Mouse (Mus musculus) MEL (cell line): ENCODE data around the gene Foxf1. TPM values are rescaled to one million over a fixed set of nuclear protein-coding genes. Genes with fewer than 3 reads are reported as not detected.

ENCODE experiments used
- DNase-seq: peaks from one replicate; pipeline ENCODE4 v3.0.0; 2011; ENCODE audit warnings: low read depth, low spot score
- H3K27ac ChIP-seq: 2 replicates; pipeline ENCODE4 v1.5.1; 2012; ENCODE audit warnings: low read depth, mild to moderate bottlenecking, control low read depth, low read length, moderate library complexity; ENCODE audit not compliant: control insufficient read depth
- H3K27me3 ChIP-seq, 2 experiments: fragments of 150-350 bp in 1 of 2; sonication (generic) in 1 of 2; 2 replicates each; pipeline ENCODE4 v1.6.1; 2012; ENCODE audit warnings: low read length in 2 of 2, mild to moderate bottlenecking in 2 of 2, improper control_type of control experiment in 1 of 2, moderate library complexity in 1 of 2; ENCODE audit not compliant: insufficient read depth in 2 of 2, control insufficient read depth in 1 of 2
- H3K36me3 ChIP-seq, 2 experiments: 2 replicates each; pipeline ENCODE4 v1.6.1; 2012 to 2014; ENCODE audit warnings: low read length in 2 of 2, improper control_type of control experiment in 1 of 2, inconsistent platforms in 1 of 2, mild to moderate bottlenecking in 1 of 2; ENCODE audit not compliant: insufficient read depth in 2 of 2, control insufficient read depth in 1 of 2
- H3K4me1 ChIP-seq, 2 experiments: fragments of 150-350 bp in 1 of 2; sonication (generic) in 1 of 2; 2 replicates each; pipeline ENCODE4 v1.6.1; 2012; ENCODE audit warnings: low read length in 2 of 2, improper control_type of control experiment in 1 of 2, mild to moderate bottlenecking in 1 of 2; ENCODE audit not compliant: insufficient read depth in 2 of 2, control insufficient read depth in 1 of 2
- H3K4me3 ChIP-seq, 2 experiments: fragments of 150-350 bp in 1 of 2; sonication (generic) in 1 of 2; 2 replicates each; pipeline ENCODE4 v1.5.1; 2012; ENCODE audit warnings: low read depth in 2 of 2, low read length in 2 of 2, mild to moderate bottlenecking in 2 of 2, moderate library complexity in 2 of 2, control low read depth in 1 of 2, improper control_type of control experiment in 1 of 2; ENCODE audit not compliant: control insufficient read depth in 1 of 2, insufficient read depth in 1 of 2
- H3K79me2 ChIP-seq: 2 replicates; pipeline ENCODE4 v1.6.1; 2012; ENCODE audit warnings: mild to moderate bottlenecking, low read length, moderate library complexity; ENCODE audit not compliant: control insufficient read depth, poor library complexity, insufficient read depth
- H3K9ac ChIP-seq: 2 replicates; pipeline ENCODE4 v1.6.1; 2012; ENCODE audit warnings: low read depth, mild to moderate bottlenecking, control low read depth, low read length, moderate library complexity; ENCODE audit not compliant: control insufficient read depth, poor library complexity, severe bottlenecking
- H3K9me3 ChIP-seq: fragments of 150-350 bp; sonication (generic); replicated peaks from 2 replicates; pipeline ENCODE4 v1.6.1; 2012; ENCODE audit warnings: mild to moderate bottlenecking, low read length, improper control_type of control experiment, moderate library complexity; ENCODE audit not compliant: insufficient read depth
- BHLHE40 ChIP-seq: IDR thresholded peaks from 2 replicates; pipeline ENCODE4 v1.6.1; 2012; ENCODE audit warnings: low read depth, mild to moderate bottlenecking, inconsistent platforms, low read length, improper control_type of control experiment, borderline replicate concordance
- CTCF ChIP-seq, 3 experiments: IDR thresholded peaks in 2 of 3; conservative IDR thresholded peaks in 1 of 3; 2 replicates each; pipeline ENCODE4 v1.5.1; 2011 to 2012; ENCODE audit warnings: low read length in 3 of 3, low read depth in 2 of 3, mild to moderate bottlenecking in 2 of 3, improper control_type of control experiment in 1 of 3, inconsistent platforms in 1 of 3, mixed read lengths in 1 of 3, moderate library complexity in 1 of 3; ENCODE audit not compliant: control insufficient read depth in 1 of 3, insufficient read depth in 1 of 3, poor library complexity in 1 of 3, severe bottlenecking in 1 of 3
- E2F4 ChIP-seq: IDR thresholded peaks from 2 replicates; pipeline ENCODE4 v1.6.1; 2011; ENCODE audit warnings: low read depth, low read length, improper control_type of control experiment, borderline replicate concordance
- ELF1 ChIP-seq: IDR thresholded peaks from 2 replicates; pipeline ENCODE4 v1.6.1; 2014; ENCODE audit warnings: low read depth, mild to moderate bottlenecking, inconsistent platforms, low read length, improper control_type of control experiment, moderate library complexity
- EP300 ChIP-seq, 2 experiments: IDR thresholded peaks; 2 replicates each; pipeline ENCODE4 v1.6.1; 2011; ENCODE audit warnings: improper control_type of control experiment in 2 of 2, low read length in 2 of 2, low read depth in 1 of 2, mild to moderate bottlenecking in 1 of 2
- GABPA ChIP-seq: IDR thresholded peaks from 2 replicates; pipeline ENCODE4 v1.6.1; 2012; ENCODE audit warnings: low read depth, mild to moderate bottlenecking, inconsistent platforms, low read length, improper control_type of control experiment, moderate library complexity
- KAT2A ChIP-seq: conservative IDR thresholded peaks from 2 replicates; pipeline ENCODE4 v1.6.1; 2012; ENCODE audit warnings: low read depth, low read length, improper control_type of control experiment, inconsistent platforms
- POLR2A ChIP-seq, 2 experiments: IDR thresholded peaks; 2 replicates each; pipeline ENCODE4 v1.6.1; 2011 to 2012; ENCODE audit warnings: low read length in 2 of 2, mild to moderate bottlenecking in 2 of 2, control low read depth in 1 of 2, improper control_type of control experiment in 1 of 2, low read depth in 1 of 2, moderate library complexity in 1 of 2; ENCODE audit not compliant: control insufficient read depth in 1 of 2, insufficient read depth in 1 of 2, poor library complexity in 1 of 2
- POLR2AphosphoS2 ChIP-seq: IDR thresholded peaks from 2 replicates; pipeline ENCODE4 v1.6.1; 2011; ENCODE audit warnings: low read length, improper control_type of control experiment
- RCOR1 ChIP-seq: IDR thresholded peaks from 2 replicates; pipeline ENCODE4 v1.6.1; 2012; ENCODE audit warnings: low read depth, mild to moderate bottlenecking, inconsistent platforms, low read length, improper control_type of control experiment
- SIN3A ChIP-seq: IDR thresholded peaks from 2 replicates; pipeline ENCODE4 v1.6.1; 2012; ENCODE audit warnings: low read length, improper control_type of control experiment, inconsistent platforms
- SMC3 ChIP-seq: IDR thresholded peaks from 2 replicates; pipeline ENCODE4 v1.6.1; 2011; ENCODE audit warnings: low read depth, low read length, improper control_type of control experiment
- TBP ChIP-seq: IDR thresholded peaks from 2 replicates; pipeline ENCODE4 v1.8.0; 2011; ENCODE audit warnings: low read depth, low read length, improper control_type of control experiment
- TCF12 ChIP-seq: IDR thresholded peaks from 2 replicates; pipeline ENCODE4 v1.6.1; 2014; ENCODE audit warnings: low read depth, mild to moderate bottlenecking, inconsistent platforms, low read length, improper control_type of control experiment, moderate library complexity
- UBTF ChIP-seq: IDR thresholded peaks from 2 replicates; pipeline ENCODE4 v1.6.1; 2012; ENCODE audit warnings: low read depth, mild to moderate bottlenecking, inconsistent platforms, low read length, improper control_type of control experiment, moderate library complexity, borderline replicate concordance; ENCODE audit not compliant: insufficient read depth
- USF2 ChIP-seq, 2 experiments: IDR thresholded peaks; 2 replicates each; pipeline ENCODE4 v1.6.1; 2011 to 2012; ENCODE audit warnings: improper control_type of control experiment in 2 of 2, low read length in 2 of 2, borderline replicate concordance in 1 of 2, inconsistent platforms in 1 of 2, low read depth in 1 of 2, mild to moderate bottlenecking in 1 of 2; ENCODE audit not compliant: insufficient read depth in 1 of 2
- ZC3H11A ChIP-seq: IDR thresholded peaks from 2 replicates; pipeline ENCODE4 v1.6.1; 2012; ENCODE audit warnings: low read depth, mild to moderate bottlenecking, inconsistent platforms, low read length, improper control_type of control experiment
- ZNF384 ChIP-seq: IDR thresholded peaks from 2 replicates; pipeline ENCODE4 v1.6.1; 2012; ENCODE audit warnings: low read depth, mild to moderate bottlenecking, inconsistent platforms, low read length, improper control_type of control experiment
- polyA plus RNA-seq, 2 experiments: library from polyadenylated mRNA; stranded (reverse) in 1 of 2; unstranded in 1 of 2; fragments of >175 nt in 1 of 2; fragments of >200 nt in 1 of 2; gene quantifications; 2 replicates each; pipeline versions ENCODE4 v1.2.1 to v1.2.4; 2012; ENCODE audit warnings: low replicate concordance in 2 of 2, low read depth in 1 of 2; ENCODE audit not compliant: insufficient read length in 2 of 2, insufficient read depth in 1 of 2, missing spikeins in 1 of 2
- total RNA-seq: library from RNA; depleted of rRNA; stranded (reverse); fragments of 300-350 nt; gene quantifications from 2 replicates; pipeline ENCODE4 v1.2.3, GENCODE M21; 2012

Foxf1 gene
- total and polyA plus RNA-seq, 3 experiments: not detected

GRCm38 (mm10) chr8:121080361-121081090 is 3.7 kb upstream of the Foxf1 start:
- no peaks in the 10 kb centered on the region for H3K79me2 ChIP-seq
- no peak overlapping the region for H3K4me3 ChIP-seq
- no peaks in the 10 kb centered on the region for H3K9me3 ChIP-seq
- TF ChIP-seq KAT2A: no peak
- TF ChIP-seq BHLHE40: no peak
- TF ChIP-seq, all 39 proteins: peak for 0
- Histone ChIP-seq H3K27me3 (no peaks in the 10 kb centered on the region), H3K9ac (no peak overlapping the region), H3K27ac (no peak overlapping the region), H3K36me3 (no peaks in the 10 kb centered on the region), H3K4me1 (no peaks in the 10 kb centered on the region)
- DNase-seq: no peak

- Histone ChIP-seq H3K36me3 (no peaks in the 10 kb centered on the region), H3K4me1 (no peaks in the 10 kb centered on the region), H3K9me3 (no peaks in the 10 kb centered on the region), H3K27me3 (no peaks in the 10 kb centered on the region), H3K79me2 (no peaks in the 10 kb centered on the region), H3K4me3 (no peak overlapping the region), H3K9ac (no peak overlapping the region), H3K27ac (no peak overlapping the region)
- no peak for DNase-seq
- TF ChIP-seq TBP: no peak
- no peak for TF ChIP-seq POLR2A (IDR thresholded peaks at IDR 0.05; ENCODE audit: control insufficient read depth in 1 of 2, insufficient read depth in 1 of 2, low read depth in 1 of 2, low read length in 2 of 2, poor library complexity in 1 of 2)
- no peak for TF ChIP-seq SMC3
- no peak for TF ChIP-seq GABPA
- TF ChIP-seq ZNF384: no peak
- no peak for TF ChIP-seq RCOR1
- no peak for TF ChIP-seq USF2 (IDR thresholded peaks at IDR 0.05; ENCODE audit: borderline replicate concordance in 1 of 2, insufficient read depth in 1 of 2, low read depth in 1 of 2, low read length in 2 of 2)
- no peak for TF ChIP-seq ELF1
- no peak for TF ChIP-seq E2F4
- no peak for TF ChIP-seq SIN3A
- no peak for TF ChIP-seq EP300 (IDR thresholded peaks at IDR 0.05; ENCODE audit: low read depth in 1 of 2, low read length in 2 of 2)
- TF ChIP-seq POLR2AphosphoS2: no peak
- TF ChIP-seq ZC3H11A: no peak
- no peak for TF ChIP-seq UBTF
- TF ChIP-seq CTCF (IDR thresholded peaks at IDR 0.05 in 2 of 3, conservative IDR thresholded peaks at IDR 0.05 in 1 of 3; ENCODE audit: control insufficient read depth in 1 of 3, insufficient read depth in 1 of 3, low read depth in 2 of 3, low read length in 3 of 3, poor library complexity in 1 of 3, severe bottlenecking in 1 of 3): no peak
- TF ChIP-seq TCF12: no peak
- no peak for TF ChIP-seq KAT2A
Observed at GRCm38 (mm10) chr8:121081398-121081797, 2.8 kb upstream of the Foxf1 start.
